Mouse (Mus musculus): Measurements from ENCODE around the gene Gm49393. TPM values are rescaled to one million over a fixed set of nuclear protein-coding genes. Genes with fewer than 3 reads are reported as not detected.
"Not testable (repeated sequence)": the region's sequence is repeated elsewhere in the genome, so short reads cannot be mapped to it uniquely, and the experiment has no call there.

The Gm49393 gene
- under 1 TPM in 1 of 2 experiments, not detected in 1; 0.67 TPM for total RNA-seq (2021)
- long read RNA-seq, experiment 1, partial matches to known transcripts, result 0 of 1 reads
- long read RNA-seq, experiment 1, other reads (novel, unspliced or antisense), result 1 of 1 reads
- long read RNA-seq, experiment 2, result 0 reads

GRCm38 (mm10) chr13:60935490-60935889 is at the start of gene Gm49393:
TSS of gene Gm49393 (minus strand) at chr13:60935590.
- intact Hi-C loops (cut with DNase I), result not testable (repeated sequence)

GRCm38 (mm10) chr13:60972319-60972718 is 36.9 kb upstream of the Gm49393 start:
- intact Hi-C loops (cut with DNase I); DNase-seq; H3K4me3 ChIP-seq; H3K27ac ChIP-seq: not testable (repeated sequence)
- TF ChIP-seq CTCF (IDR thresholded peaks at IDR 0.05), result 0 out of 2 replicates have a peak, but pooled peaks have one; percentile 11

More at GRCm38 (mm10) chr13:60935490-60935889, at the start of gene Gm49393:
- DNase-seq, result not testable (repeated sequence)
- Histone ChIP-seq H3K27ac (peak within 1 kb of the TSS; percentile 80), H3K4me3 (peak within 1 kb of the TSS; percentile 59)

- TF ChIP-seq CTCF (IDR thresholded peaks at IDR 0.05), result peak; percentile 17; the same call in 1 of the 2 replicates
- intact Hi-C loops (cut with DNase I); H3K27ac ChIP-seq; DNase-seq; H3K4me3 ChIP-seq: not testable (repeated sequence)
Measured at GRCm38 (mm10) chr13:60963985-60964384, 28.6 kb upstream of the Gm49393 start.

DNA sequence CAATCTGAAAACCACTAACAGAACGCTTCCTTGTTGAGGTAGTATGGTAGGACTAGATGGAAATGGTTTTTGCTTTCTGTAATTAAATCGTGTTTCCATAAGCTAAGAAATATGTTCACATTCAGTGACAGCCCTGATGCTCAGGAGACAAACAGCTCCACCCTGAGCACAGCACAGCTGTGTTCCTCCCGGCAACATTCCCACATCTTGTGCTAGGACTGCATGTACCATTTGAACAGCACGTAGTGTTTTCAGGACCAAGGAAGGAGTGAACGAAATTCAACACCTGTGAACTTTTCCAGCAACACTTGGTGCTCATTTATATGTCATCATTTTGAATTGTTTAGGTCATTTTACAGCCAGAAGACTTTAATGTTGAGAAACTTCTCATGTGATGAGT is 26.3 kb upstream of the Gm49393 start:
- H3K4me3 ChIP-seq, result no peak overlapping the region
- intact Hi-C loops (cut with DNase I), result no loop called here
- no peak for DNase-seq
- no peak overlapping the region for H3K27ac ChIP-seq
- TF ChIP-seq CTCF (IDR thresholded peaks at IDR 0.05), result no peak

DNA sequence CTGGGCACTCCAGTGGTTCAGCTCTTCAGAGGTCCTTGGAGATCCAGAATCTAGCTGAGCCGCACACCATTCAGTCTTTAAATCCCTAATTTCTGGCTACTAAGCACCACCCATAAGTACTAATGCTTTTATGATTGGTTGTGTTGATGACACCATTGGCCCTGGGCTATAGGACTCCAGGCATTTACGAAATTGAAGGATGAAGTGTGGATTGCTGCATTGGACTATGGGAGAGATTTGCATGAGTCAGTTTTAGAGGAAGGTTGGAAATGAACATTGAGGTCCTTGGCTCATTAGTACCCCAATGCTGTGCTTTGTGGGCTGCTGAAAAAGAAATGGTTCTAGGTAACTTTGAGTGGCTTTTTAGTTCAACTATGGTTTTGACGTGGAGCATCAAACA is 6.5 kb upstream of the Gm49393 start, which contains the start of gene Tpbpa:
TSS of gene Tpbpa (minus strand) at position 101 of the 400 bp plus-strand sequence.
- intact Hi-C loops (cut with DNase I); H3K4me3 ChIP-seq; H3K27ac ChIP-seq; DNase-seq: not testable (repeated sequence)

- H3K27ac ChIP-seq, result peak within 1 kb of the TSS; percentile 80
- DNase-seq, result peak; percentile 25
- intact Hi-C loops (cut with DNase I), result loop anchor here (1.0 kb wide), 1 partner anchor 39 kb away; the partner anchor contains the start of gene Ctla2b
- no peak for TF ChIP-seq CTCF (IDR thresholded peaks at IDR 0.05)
- peak within 1 kb of the TSS; percentile 59 for H3K4me3 ChIP-seq
Measured at GRCm38 (mm10) chr13:60936500-60936901, 1.1 kb upstream of the Gm49393 start, which contains the start of the genes Gm49391 and Ctla2a. TSS of gene Gm49391 (minus strand) at chr13:60936571. TSS of gene Ctla2a (minus strand) at chr13:60936625.

- H3K4me3 ChIP-seq; H3K27ac ChIP-seq; DNase-seq; intact Hi-C loops (cut with DNase I): not testable (repeated sequence)
Measured at GRCm38 (mm10) chr13:60904780-60905179, 30.6 kb downstream of the Gm49393 start, which contains the start of gene Tpbpb. TSS of gene Tpbpb (minus strand) at chr13:60904880.

GRCm38 (mm10) chr13:60897328-60897727 is 38.1 kb downstream of the Gm49393 start, which contains the start of gene Ctla2b:
TSS of gene Ctla2b (minus strand) at chr13:60897447.
- intact Hi-C loops (cut with DNase I), result loop anchor here (1.0 to 10.0 kb wide), 2 partner anchors 39 to 53 kb away; partner anchors contain the start of genes Ctla2a and Gm49391
- Histone ChIP-seq H3K4me3 (peak within 1 kb of the TSS; percentile 54), H3K27ac (peak within 1 kb of the TSS; percentile 81)
- TF ChIP-seq CTCF (IDR thresholded peaks at IDR 0.05), result no peak
- peak; percentile 56 for DNase-seq

GRCm38 (mm10) chr13:60896794-60897193 is 38.6 kb downstream of the Gm49393 start, which contains the start of gene Gm49392:
TSS of gene Gm49392 (minus strand) at chr13:60896894.
- DNase-seq, result not testable (repeated sequence)
- intact Hi-C loops (cut with DNase I), result loop anchor here (1.0 to 10.0 kb wide), 2 partner anchors 40 to 52 kb away; partner anchors contain the start of genes Ctla2a and Gm49391
- Histone ChIP-seq H3K27ac (peak within 1 kb of the TSS; percentile 81), H3K4me3 (peak within 1 kb of the TSS; percentile 54)

DNA sequence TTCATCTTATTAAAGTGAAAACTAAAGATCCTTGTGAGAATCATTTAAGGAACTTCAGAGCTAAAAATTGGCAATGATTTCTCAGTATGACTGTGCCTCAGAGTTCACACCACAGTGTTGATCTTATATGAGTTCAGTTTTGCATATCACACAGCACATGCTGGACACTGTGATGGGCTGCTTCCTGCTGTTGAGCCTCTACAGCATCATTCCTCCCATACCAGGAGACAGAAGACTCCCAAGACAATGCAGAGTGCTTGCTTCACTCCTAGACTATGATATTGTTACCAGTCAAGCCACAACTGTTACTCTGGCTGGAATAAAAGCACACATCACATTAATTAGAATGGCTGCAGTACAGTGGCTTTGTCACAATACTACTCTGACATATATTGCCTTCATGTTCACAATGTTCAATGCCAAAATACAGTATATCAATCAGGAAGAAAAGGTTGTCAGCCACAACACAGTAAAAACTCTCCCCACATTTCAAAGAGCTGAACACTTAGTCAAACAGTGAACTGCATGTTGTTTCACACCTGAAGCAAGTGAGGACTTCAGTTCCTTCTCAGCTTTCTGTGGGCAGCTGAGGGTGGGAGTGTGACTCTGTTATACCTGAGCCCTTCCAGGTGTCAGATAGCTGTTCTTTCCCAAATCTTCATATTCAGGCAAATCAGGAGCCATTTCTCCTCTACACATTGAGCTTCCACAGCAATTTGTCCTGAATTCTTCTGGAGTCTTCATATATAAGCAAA is 39.8 kb downstream of the Gm49393 start:
- DNase-seq, result no peak
- no peak for TF ChIP-seq CTCF (IDR thresholded peaks at IDR 0.05)

DNA sequence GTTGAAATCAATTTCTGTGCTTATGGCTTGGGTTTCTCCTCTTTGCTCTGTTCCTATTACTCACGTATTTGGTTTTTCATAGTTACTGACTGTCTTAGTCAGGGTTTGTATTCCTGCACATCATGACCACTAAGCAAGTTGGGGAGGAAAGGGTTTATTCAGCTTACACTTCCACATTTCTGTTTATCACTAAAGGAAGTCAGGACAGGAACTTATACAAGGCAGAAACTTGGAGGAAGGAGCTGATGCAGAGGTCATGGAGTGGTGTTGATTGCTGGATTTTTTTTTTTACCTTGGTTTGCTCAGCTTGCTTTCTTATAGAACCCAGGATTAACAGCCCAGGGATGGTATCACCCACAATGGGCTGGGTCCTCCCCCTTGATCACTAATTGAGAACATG is 43.1 kb downstream of the Gm49393 start:
- TF ChIP-seq CTCF (IDR thresholded peaks at IDR 0.05), result no peak
- intact Hi-C loops (cut with DNase I), result loop anchor here (10.0 kb wide), 1 partner anchor 48 kb away; no protein-coding TSS in a partner anchor
- H3K27ac ChIP-seq, result no peak overlapping the region

More for the DNA sequence above, 39.8 kb downstream of the Gm49393 start:
- H3K4me3 ChIP-seq, result no peak overlapping the region
- intact Hi-C loops (cut with DNase I), result loop anchor here (10.0 kb wide), 1 partner anchor 51 kb away; no protein-coding TSS in a partner anchor
- no peak overlapping the region for H3K27ac ChIP-seq

DNA sequence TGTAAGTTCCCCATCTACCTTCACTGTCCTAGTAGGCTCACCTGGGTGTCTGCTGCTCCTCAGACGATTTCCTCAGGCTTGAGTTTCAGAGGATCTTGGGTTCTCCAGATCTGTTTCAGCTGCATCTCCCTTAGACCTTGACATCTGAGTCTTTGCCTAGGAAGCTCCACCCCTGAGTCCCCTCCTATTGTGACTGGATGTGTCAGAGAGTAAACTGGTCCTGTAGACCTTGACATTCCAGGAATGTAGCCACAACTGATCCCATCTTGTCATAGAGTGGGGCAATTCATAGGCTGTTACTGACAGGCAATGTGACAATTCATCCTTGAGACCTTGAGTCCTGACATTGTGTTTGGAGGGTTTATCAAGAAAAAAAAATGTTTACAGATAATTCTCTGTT is 71.1 kb downstream of the Gm49393 start, which contains the start of gene 4930486L24Rik:
TSS of gene 4930486L24Rik (minus strand) at position 195 of the 400 bp plus-strand sequence.
- intact Hi-C loops (cut with DNase I), result no loop called here
- H3K27ac ChIP-seq, result no peak within 1 kb of the TSS
- no peak for TF ChIP-seq CTCF (IDR thresholded peaks at IDR 0.05)
- H3K4me3 ChIP-seq, result no peak within 1 kb of the TSS
- DNase-seq, result no peak

More for the DNA sequence above, 43.1 kb downstream of the Gm49393 start:
- no peak overlapping the region for H3K4me3 ChIP-seq
- no peak for DNase-seq

Measured in gastrocnemius, adult 2 months (tissue).